Mouse (Mus musculus) T-helper 17 cell (primary cell): ENCODE data around the gene Vopp1.

Source experiments
- in situ Hi-C, 2 experiments: fragments of 300-600 bp; cut with MboI, MseI; formaldehyde crosslinking; loops; 1 replicate in 1 of 2; 2 replicates in 1 of 2; pipeline ENCODE4 v1.15.1; 2025; ENCODE audit warnings: high pct_unique_total_duplicates in 2 of 2

Gene Vopp1

GRCm38 (mm10) chr6:57702743-57703499 lies 122.0 kb downstream of the Vopp1 start:
- in situ Hi-C loops: no loop called here

DNA sequence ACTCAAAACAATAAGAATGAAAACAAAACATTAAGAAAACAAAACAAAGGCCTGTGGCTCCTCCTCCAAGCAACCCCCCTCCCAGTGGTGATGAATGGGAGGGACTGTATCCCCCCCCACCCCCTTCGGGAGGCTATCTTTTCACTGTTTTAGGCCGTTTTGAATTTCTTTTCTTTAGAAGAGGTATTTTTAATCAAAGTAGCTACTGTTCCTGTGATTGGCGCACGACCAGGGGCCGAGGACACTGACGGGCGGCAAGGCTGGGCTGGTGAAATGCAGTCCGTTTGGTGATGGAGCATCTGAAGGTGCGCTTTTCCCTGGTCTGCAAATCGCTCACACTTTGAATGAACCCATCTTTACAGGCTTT lies 122.6 kb downstream of the Vopp1 start, which contains the start of gene Lancl2:
Lancl2 (plus strand) TSS at position 165 of the 367 bp plus-strand sequence.
- in situ Hi-C loops: no loop called here

- in situ Hi-C loops: no loop called here
Measured at GRCm38 (mm10) chr6:57701686-57702085, 123.3 kb downstream of the Vopp1 start.

DNA sequence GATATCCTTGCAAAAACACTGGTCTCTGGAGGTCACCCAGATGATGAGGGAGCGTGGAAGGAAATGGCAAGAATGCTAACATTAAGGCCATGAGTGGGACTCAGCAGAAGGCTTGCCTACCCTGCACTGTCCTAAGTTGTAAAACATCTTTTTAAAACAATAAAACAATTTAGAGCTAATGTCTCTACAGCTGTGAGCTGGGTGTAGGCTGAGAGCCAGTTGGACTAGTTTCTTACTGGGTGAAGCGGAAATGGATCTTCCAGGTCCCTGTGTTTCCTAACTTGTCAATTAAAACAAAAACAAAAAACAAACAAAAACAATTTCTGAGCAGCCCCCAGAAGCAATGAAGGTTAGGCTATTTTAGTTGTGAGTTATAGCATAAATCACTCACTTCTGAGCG lies 131.8 kb downstream of the Vopp1 start:
- in situ Hi-C loops: loop anchor here (5.0 to 10.0 kb wide), 3 partner anchors 132 to 898 kb away; partner anchors contain the start of genes Kbtbd2 (in 1 of the 2) and Vopp1 (in 1 of the 2)

- in situ Hi-C loops: loop anchor here (5.0 to 10.0 kb wide), 3 partner anchors 133 to 897 kb away; partner anchors contain the start of genes Kbtbd2 (in 1 of the 2) and Vopp1 (in 1 of the 2)
Measured at GRCm38 (mm10) chr6:57691467-57692261, 133.3 kb downstream of the Vopp1 start, which contains the start of gene Pyurf. Gene Pyurf, minus strand, starts transcription at chr6:57692078.

GRCm38 (mm10) chr6:57684156-57684555 lies 140.8 kb downstream of the Vopp1 start:
- in situ Hi-C loops: no loop called here
